Mouse (Mus musculus): ENCODE measurements at regions not wholly inside any gene's neighbourhood (a gene's known extent, or its start where the extent isn't known, plus 50 kb on each side); places are given as distances from the start of the nearest gene placed in this dataset.
A peak's percentile ranks its signal among the peaks of the same experiment; 100 is the strongest.

GRCm38 (mm10) chr16:84318091-84318490, 196.8 kb upstream of the A730009L09Rik start:
- no peak for DNase-seq (ENCODE audit: low read depth)
- TF ChIP-seq CTCF (IDR thresholded peaks at IDR 0.05; ENCODE audit: borderline replicate concordance, extremely low read depth, insufficient read depth, insufficient read length): no peak
- TF ChIP-seq POLR2A (IDR thresholded peaks at IDR 0.05; ENCODE audit: borderline replicate concordance, extremely low read depth, insufficient read depth, insufficient read length, poor library complexity, severe bottlenecking): no peak

- DNase-seq (ENCODE audit: low read depth): no peak
- TF ChIP-seq CTCF (IDR thresholded peaks at IDR 0.05; ENCODE audit: borderline replicate concordance, extremely low read depth, insufficient read depth, insufficient read length): no peak
- TF ChIP-seq POLR2A (IDR thresholded peaks at IDR 0.05; ENCODE audit: borderline replicate concordance, extremely low read depth, insufficient read depth, insufficient read length, poor library complexity, severe bottlenecking): no peak
Observed at GRCm38 (mm10) chr16:84321569-84321968, 193.4 kb upstream of the A730009L09Rik start.

DNA sequence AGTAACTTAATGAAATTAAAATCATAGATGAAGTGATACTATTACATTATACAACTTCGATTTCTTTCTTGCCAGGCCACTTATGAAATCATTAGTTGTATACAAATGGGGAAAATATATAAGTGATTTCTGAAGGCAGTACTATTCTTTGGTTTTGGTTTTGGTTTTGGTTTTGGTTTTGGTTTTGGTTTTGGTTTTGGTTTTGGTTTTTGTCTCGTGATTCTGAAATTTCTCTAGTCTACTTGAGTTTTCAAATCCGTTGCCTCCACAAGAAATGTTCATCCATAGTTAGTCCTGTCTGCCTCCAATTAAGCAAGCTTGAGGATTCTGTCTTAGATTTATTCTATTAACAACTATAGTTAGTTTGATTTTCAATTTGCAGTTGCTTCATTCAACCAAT, 184.6 kb upstream of the A730009L09Rik start:
- no peak for DNase-seq (ENCODE audit: low read depth)
- TF ChIP-seq CTCF (IDR thresholded peaks at IDR 0.05; ENCODE audit: borderline replicate concordance, extremely low read depth, insufficient read depth, insufficient read length): no peak
- TF ChIP-seq POLR2A (IDR thresholded peaks at IDR 0.05; ENCODE audit: borderline replicate concordance, extremely low read depth, insufficient read depth, insufficient read length, poor library complexity, severe bottlenecking): no peak

GRCm38 (mm10) chr16:84346089-84346488, 168.8 kb upstream of the A730009L09Rik start:
- TF ChIP-seq CTCF (IDR thresholded peaks at IDR 0.05; ENCODE audit: borderline replicate concordance, extremely low read depth, insufficient read depth, insufficient read length): no peak
- no peak for TF ChIP-seq POLR2A (IDR thresholded peaks at IDR 0.05; ENCODE audit: borderline replicate concordance, extremely low read depth, insufficient read depth, insufficient read length, poor library complexity, severe bottlenecking)
- DNase-seq (ENCODE audit: low read depth): no peak

- no peak for TF ChIP-seq POLR2A (IDR thresholded peaks at IDR 0.05; ENCODE audit: borderline replicate concordance, extremely low read depth, insufficient read depth, insufficient read length, poor library complexity, severe bottlenecking)
- TF ChIP-seq CTCF (IDR thresholded peaks at IDR 0.05; ENCODE audit: borderline replicate concordance, extremely low read depth, insufficient read depth, insufficient read length): no peak
- DNase-seq (ENCODE audit: low read depth): no peak
Observed at GRCm38 (mm10) chr16:84355118-84355517, 159.8 kb upstream of the A730009L09Rik start.

- TF ChIP-seq CTCF (IDR thresholded peaks at IDR 0.05; ENCODE audit: borderline replicate concordance, extremely low read depth, insufficient read depth, insufficient read length) (no peak), POLR2A (IDR thresholded peaks at IDR 0.05; ENCODE audit: borderline replicate concordance, extremely low read depth, insufficient read depth, insufficient read length, poor library complexity, severe bottlenecking) (no peak)
- DNase-seq (ENCODE audit: low read depth): no peak
Observed at GRCm38 (mm10) chr16:84365969-84366368, 149.0 kb upstream of the A730009L09Rik start.

DNA sequence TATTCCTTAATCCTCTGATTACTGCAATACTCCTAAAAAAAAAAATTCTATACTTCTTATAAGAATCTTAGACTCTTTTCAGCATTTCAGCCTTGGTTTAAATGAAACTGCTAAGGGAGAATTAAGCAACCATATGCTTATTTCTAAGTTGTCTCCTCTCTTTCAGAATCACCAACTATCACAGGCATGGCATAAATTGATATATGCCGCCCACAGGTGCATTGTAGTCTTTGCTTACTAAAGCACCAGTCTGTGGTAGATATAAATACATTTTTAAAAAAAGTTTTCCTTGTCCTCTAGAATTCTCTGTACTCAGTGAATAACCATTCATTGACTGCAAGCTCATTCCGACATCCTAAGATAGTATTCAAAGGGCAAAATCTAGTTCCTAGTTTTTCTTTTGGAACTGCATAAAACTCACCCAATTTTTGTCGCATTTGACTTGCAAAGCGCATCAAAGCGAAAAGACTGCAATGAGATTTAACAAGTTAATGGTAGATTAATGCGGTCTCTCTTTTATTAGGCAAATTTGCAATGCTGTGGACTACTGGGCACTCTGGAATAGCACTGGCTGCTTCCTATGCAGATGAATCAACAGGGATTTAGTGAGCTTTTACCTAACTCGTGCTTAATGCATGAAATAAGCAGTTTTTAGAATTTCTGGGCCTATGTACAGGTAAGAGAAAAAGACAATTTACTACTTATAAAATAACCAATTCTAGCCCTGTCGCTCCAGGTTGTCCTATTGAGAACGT, 145.8 kb upstream of the A730009L09Rik start:
- peak; percentile 44 for DNase-seq (ENCODE audit: low read depth)
- TF ChIP-seq CTCF (IDR thresholded peaks at IDR 0.05; ENCODE audit: borderline replicate concordance, extremely low read depth, insufficient read depth, insufficient read length) (no peak), POLR2A (IDR thresholded peaks at IDR 0.05; ENCODE audit: borderline replicate concordance, extremely low read depth, insufficient read depth, insufficient read length, poor library complexity, severe bottlenecking) (no peak)

DNA sequence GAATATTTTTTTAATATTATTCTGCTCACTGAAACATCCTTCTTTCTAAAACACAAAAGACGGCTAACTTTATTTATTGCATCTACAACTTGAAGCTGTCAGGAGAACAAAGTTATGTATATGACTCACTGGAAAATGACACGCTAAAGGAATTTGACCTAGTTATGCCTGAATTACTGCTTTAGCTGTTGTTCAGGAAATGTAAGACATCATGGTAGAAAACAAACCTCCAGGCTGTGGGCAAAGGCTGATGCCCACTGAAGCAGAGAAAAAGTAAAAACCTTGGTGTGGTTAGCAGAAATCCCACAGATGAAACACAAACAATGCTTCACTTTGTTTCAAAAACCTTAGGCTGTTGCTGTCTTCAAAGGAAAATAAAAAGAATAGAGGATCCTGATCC, 136.5 kb upstream of the A730009L09Rik start:
- DNase-seq (ENCODE audit: low read depth): no peak
- TF ChIP-seq POLR2A (IDR thresholded peaks at IDR 0.05; ENCODE audit: borderline replicate concordance, extremely low read depth, insufficient read depth, insufficient read length, poor library complexity, severe bottlenecking) (no peak), CTCF (IDR thresholded peaks at IDR 0.05; ENCODE audit: borderline replicate concordance, extremely low read depth, insufficient read depth, insufficient read length) (no peak)

- DNase-seq (ENCODE audit: low read depth): peak; percentile 63
- TF ChIP-seq POLR2A (IDR thresholded peaks at IDR 0.05; ENCODE audit: borderline replicate concordance, extremely low read depth, insufficient read depth, insufficient read length, poor library complexity, severe bottlenecking) (no peak), CTCF (IDR thresholded peaks at IDR 0.05; ENCODE audit: borderline replicate concordance, extremely low read depth, insufficient read depth, insufficient read length) (no peak)
Observed at GRCm38 (mm10) chr16:84391756-84392155, 123.2 kb upstream of the A730009L09Rik start.

GRCm38 (mm10) chr16:84394895-84395294, 120.0 kb upstream of the A730009L09Rik start:
- TF ChIP-seq CTCF (IDR thresholded peaks at IDR 0.05; ENCODE audit: borderline replicate concordance, extremely low read depth, insufficient read depth, insufficient read length) (no peak), POLR2A (IDR thresholded peaks at IDR 0.05; ENCODE audit: borderline replicate concordance, extremely low read depth, insufficient read depth, insufficient read length, poor library complexity, severe bottlenecking) (no peak)
- DNase-seq (ENCODE audit: low read depth): no peak

- TF ChIP-seq POLR2A (IDR thresholded peaks at IDR 0.05; ENCODE audit: borderline replicate concordance, extremely low read depth, insufficient read depth, insufficient read length, poor library complexity, severe bottlenecking): no peak
- no peak for TF ChIP-seq CTCF (IDR thresholded peaks at IDR 0.05; ENCODE audit: borderline replicate concordance, extremely low read depth, insufficient read depth, insufficient read length)
- peak; percentile 9 for DNase-seq (ENCODE audit: low read depth)
Observed at GRCm38 (mm10) chr16:84421650-84422049, 93.3 kb upstream of the A730009L09Rik start.

DNA sequence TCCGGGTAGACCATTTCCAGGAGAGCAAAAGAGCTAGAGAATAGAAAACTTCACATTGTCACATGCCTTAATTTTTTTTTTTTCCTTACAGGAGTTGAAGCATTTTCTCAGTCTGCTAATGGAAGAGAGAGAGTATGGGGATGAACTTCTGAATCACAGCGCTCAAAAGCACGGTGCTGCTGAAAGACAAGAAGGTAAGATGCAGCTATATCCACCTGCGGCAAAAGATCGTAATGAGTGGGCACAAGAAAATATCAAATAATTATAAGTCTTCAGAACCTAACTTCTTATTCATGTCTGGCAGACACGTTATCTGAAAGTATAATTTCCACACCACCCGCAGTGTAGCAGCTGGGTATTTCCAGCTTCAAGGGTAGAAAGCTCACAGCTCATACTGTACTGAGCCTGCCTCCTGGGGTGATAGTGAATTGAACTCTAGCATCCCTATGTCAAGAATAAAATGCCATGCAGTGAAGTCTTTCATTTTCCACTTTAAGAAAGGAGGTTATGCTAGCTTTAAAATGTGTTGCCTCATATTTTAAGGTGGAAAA, 87.9 kb upstream of the A730009L09Rik start:
- TF ChIP-seq CTCF (IDR thresholded peaks at IDR 0.05; ENCODE audit: borderline replicate concordance, extremely low read depth, insufficient read depth, insufficient read length) (no peak), POLR2A (IDR thresholded peaks at IDR 0.05; ENCODE audit: borderline replicate concordance, extremely low read depth, insufficient read depth, insufficient read length, poor library complexity, severe bottlenecking) (no peak)
- peak; percentile 77 for DNase-seq (ENCODE audit: low read depth)
